Mouse (Mus musculus) intestine, postnatal 0 days (tissue): Measurements from ENCODE around the gene Pin1. TPM values are rescaled to one million over a fixed set of nuclear protein-coding genes. Genes with fewer than 3 reads are reported as not detected.
"Not testable (repeated sequence)": the region's sequence is repeated elsewhere in the genome, so short reads cannot be mapped to it uniquely, and the experiment has no call there.

Source experiments
- ATAC-seq: fragments of 200-750 bp; cut with Nextera tagmentation; 2 replicates; pipeline ENCODE4 v1.8.0; 2017; ENCODE audit warnings: mild to moderate bottlenecking, moderate TSS enrichment, moderate library complexity
- H3K27ac ChIP-seq: fragments of 300-500 bp; sonication (generic); 2 replicates; pipeline ENCODE4 v1.5.1; 2014; ENCODE audit warnings: mild to moderate bottlenecking, low read depth, low read length, moderate library complexity
- H3K27me3 ChIP-seq: fragments of 300-500 bp; sonication (generic); replicated peaks from 2 replicates; pipeline ENCODE4 v1.6.1; 2014; ENCODE audit warnings: low read length, mixed read lengths; ENCODE audit not compliant: control insufficient read depth, insufficient read depth
- H3K36me3 ChIP-seq: fragments of 300-500 bp; sonication (generic); 2 replicates; pipeline ENCODE4 v1.6.1; 2014; ENCODE audit warnings: mild to moderate bottlenecking, moderate library complexity; ENCODE audit not compliant: control insufficient read depth, insufficient read depth
- H3K4me1 ChIP-seq: fragments of 300-500 bp; sonication (generic); replicated peaks from 2 replicates; pipeline ENCODE4 v1.6.1; 2014; ENCODE audit warnings: antibody characterized with exemption, low read length, mixed read lengths; ENCODE audit not compliant: control insufficient read depth, insufficient read depth
- H3K4me2 ChIP-seq: fragments of 300-500 bp; sonication (generic); replicated peaks from 2 replicates; pipeline ENCODE4 v1.6.1; 2014; ENCODE audit warnings: low read depth, mild to moderate bottlenecking, moderate library complexity
- H3K4me3 ChIP-seq: fragments of 300-500 bp; sonication (generic); 2 replicates; pipeline ENCODE4 v1.5.1; 2014; ENCODE audit warnings: low read depth, low read length
- H3K9ac ChIP-seq: fragments of 300-500 bp; sonication (generic); 2 replicates; pipeline ENCODE4 v1.6.1; 2014; ENCODE audit warnings: mild to moderate bottlenecking, low read depth, low read length
- H3K9me3 ChIP-seq: fragments of 300-500 bp; sonication (generic); 2 replicates; pipeline ENCODE4 v1.6.1; 2016; ENCODE audit warnings: mixed run types; ENCODE audit not compliant: control insufficient read depth
- CTCF ChIP-seq: sonication (generic); IDR thresholded peaks from 2 replicates; pipeline ENCODE4 v1.5.1; 2016; ENCODE audit warnings: low read depth, mild to moderate bottlenecking, control low read depth, antibody characterized with exemption, moderate library complexity
- WGBS: fragments of 180-500 bp; shearing (Covaris S2); extraction: QIAGEN DNeasy Blood & Tissue Kit; methylation state at CpG from one replicate; pipeline ENCODE4 v1.1.7; 2014; 5-methylcytosine and 5-hydroxymethylcytosine counted together
- polyA plus RNA-seq: library from polyadenylated mRNA; unstranded; fragments of >200 nt; fragmentation: Nextera tagmentation; extraction: Ambion mirVana; gene quantifications from 2 replicates; pipeline ENCODE4 v1.2.1, GENCODE M21; 2015

Gene Pin1
- polyA plus RNA-seq, 1 experiment from 2014 or later = 27.2 TPM

GRCm38 (mm10) chr9:20680378-20680958 is 28.6 kb downstream of the Pin1 start:
- H3K4me1 ChIP-seq = no peaks in the 10 kb centered on the region
- H3K9ac ChIP-seq = no peak overlapping the region
- WGBS = 82% methylated on average over 9 of the region's 9 CpGs
- H3K4me3 ChIP-seq = no peak overlapping the region
- H3K9me3 ChIP-seq = no peaks in the 10 kb centered on the region
- no peaks in the 10 kb centered on the region for H3K36me3 ChIP-seq
- no peak overlapping the region for H3K27ac ChIP-seq
- TF ChIP-seq CTCF = no peak
- ATAC-seq = no peak
- no peaks in the 10 kb centered on the region for H3K27me3 ChIP-seq
- no peak overlapping the region for H3K4me2 ChIP-seq

- Histone ChIP-seq H3K9ac (no peak overlapping the region), H3K9me3 (no peaks in the 10 kb centered on the region), H3K27ac (no peak overlapping the region), H3K4me3 (no peak overlapping the region), H3K36me3 (no peaks in the 10 kb centered on the region), H3K4me2 (no peak overlapping the region), H3K4me1 (no peaks in the 10 kb centered on the region), H3K27me3 (no peaks in the 10 kb centered on the region)
- no peak for ATAC-seq
- 56% methylated on average over 6 of the region's 7 CpGs for WGBS
- no peak for TF ChIP-seq CTCF
Measured at GRCm38 (mm10) chr9:20681546-20682388, 29.9 kb downstream of the Pin1 start.

- ATAC-seq = no peak
- 69% methylated on average over 2 of the region's 2 CpGs for WGBS
- no peak for TF ChIP-seq CTCF
Measured at GRCm38 (mm10) chr9:20682389-20682722, 30.5 kb downstream of the Pin1 start.

GRCm38 (mm10) chr9:20685081-20685861 is 33.4 kb downstream of the Pin1 start:
- H3K27me3 ChIP-seq = no peaks in the 10 kb centered on the region
- no peak overlapping the region for H3K4me3 ChIP-seq
- WGBS = 58% methylated on average over 17 of the region's 17 CpGs
- TF ChIP-seq CTCF = no peak
- H3K4me2 ChIP-seq = no peak overlapping the region
- no peaks in the 10 kb centered on the region for H3K9me3 ChIP-seq
- H3K36me3 ChIP-seq = no peaks in the 10 kb centered on the region
- ATAC-seq = no peak
- H3K9ac ChIP-seq = no peak overlapping the region
- no peak overlapping the region for H3K27ac ChIP-seq
- H3K4me1 ChIP-seq = no peaks in the 10 kb centered on the region

More at GRCm38 (mm10) chr9:20682389-20682722, 30.5 kb downstream of the Pin1 start:
- H3K4me3 ChIP-seq = no peak overlapping the region
- no peaks in the 10 kb centered on the region for H3K27me3 ChIP-seq
- H3K9ac ChIP-seq = no peak overlapping the region
- H3K9me3 ChIP-seq = no peaks in the 10 kb centered on the region
- H3K27ac ChIP-seq = no peak overlapping the region
- no peaks in the 10 kb centered on the region for H3K36me3 ChIP-seq
- no peaks in the 10 kb centered on the region for H3K4me1 ChIP-seq
- no peak overlapping the region for H3K4me2 ChIP-seq

DNA sequence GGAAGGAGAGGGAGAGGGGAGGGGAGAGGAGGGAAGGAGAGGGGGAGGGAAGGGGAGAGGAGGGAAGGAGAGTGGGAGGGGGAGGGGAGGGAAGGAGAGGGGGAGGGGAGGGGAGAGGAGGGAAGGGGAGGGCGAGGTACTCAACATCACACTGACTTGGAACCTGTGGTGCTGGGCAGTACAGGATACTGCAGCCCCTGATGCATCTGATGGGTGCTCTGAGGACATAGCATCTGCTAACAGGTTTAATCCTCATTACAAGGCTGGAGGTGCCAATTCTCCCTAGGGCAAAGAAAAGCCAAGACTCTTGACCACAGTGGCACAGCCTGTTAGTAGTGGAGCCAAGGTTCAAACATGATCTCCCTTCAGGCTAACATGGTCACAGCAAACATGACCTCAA is 37.5 kb downstream of the Pin1 start:
- no peaks in the 10 kb centered on the region for H3K4me1 ChIP-seq
- no peak overlapping the region for H3K4me3 ChIP-seq
- WGBS = 38% methylated on average over 1 of the region's 1 CpGs
- TF ChIP-seq CTCF = no peak
- no peaks in the 10 kb centered on the region for H3K9me3 ChIP-seq
- ATAC-seq = no peak
- no peak overlapping the region for H3K4me2 ChIP-seq
- H3K36me3 ChIP-seq = no peaks in the 10 kb centered on the region
- no peak overlapping the region for H3K27ac ChIP-seq
- H3K27me3 ChIP-seq = 0 out of 2 replicates have a peak, but pooled peaks cover 5% of the 10 kb centered on the region
- H3K9ac ChIP-seq = no peak overlapping the region

DNA sequence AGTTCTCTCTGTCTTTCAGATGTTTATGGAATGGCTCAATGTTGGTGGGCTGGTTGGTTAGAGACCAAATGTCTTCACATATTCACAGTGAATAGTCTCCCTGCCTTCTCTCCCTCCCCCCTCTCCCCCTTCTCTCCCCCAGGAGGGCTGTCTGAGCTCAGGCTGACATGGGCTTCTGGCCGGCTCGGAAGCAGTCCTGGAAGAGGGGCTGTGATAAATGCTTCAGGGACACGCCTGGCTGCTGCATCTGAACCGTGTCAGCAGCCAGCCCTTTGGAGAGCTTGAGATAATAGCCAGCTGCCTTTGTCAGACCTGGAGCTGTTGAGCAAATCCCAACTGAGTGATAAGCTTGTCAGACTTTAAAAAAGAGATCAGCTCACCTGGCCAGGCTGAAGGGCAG is 38.0 kb downstream of the Pin1 start:
- Histone ChIP-seq H3K27ac (no peak overlapping the region), H3K4me2 (no peak overlapping the region), H3K27me3 (0 out of 2 replicates have a peak, but pooled peaks cover 7% of the 10 kb centered on the region), H3K4me3 (no peak overlapping the region), H3K4me1 (no peaks in the 10 kb centered on the region), H3K9me3 (no peaks in the 10 kb centered on the region), H3K36me3 (no peaks in the 10 kb centered on the region), H3K9ac (no peak overlapping the region)
- WGBS = 6% methylated on average over 4 of the region's 4 CpGs
- no peak for ATAC-seq
- TF ChIP-seq CTCF = no peak

DNA sequence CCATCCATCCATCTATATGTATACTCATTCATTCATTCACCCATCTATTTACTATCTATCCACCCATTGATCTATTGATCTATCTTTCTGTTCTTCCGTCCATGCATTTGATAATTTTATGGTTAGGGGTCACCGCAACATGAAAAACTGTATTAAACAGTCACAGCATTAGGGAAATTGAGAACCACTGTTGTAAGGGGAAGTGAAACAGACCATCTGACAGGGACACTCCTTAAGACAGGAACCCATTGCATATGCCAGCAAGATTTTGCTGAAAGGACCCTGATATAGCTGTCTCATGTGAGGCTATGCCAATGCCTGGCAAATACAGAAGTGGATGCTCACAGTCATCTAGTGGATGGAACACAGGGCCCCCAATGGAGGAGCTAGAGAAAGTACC is 38.6 kb downstream of the Pin1 start:
- H3K27me3 ChIP-seq, H3K4me2 ChIP-seq, ATAC-seq, H3K9me3 ChIP-seq, H3K36me3 ChIP-seq, H3K9ac ChIP-seq, H3K27ac ChIP-seq, H3K4me1 ChIP-seq, H3K4me3 ChIP-seq: not testable (repeated sequence)
- 74% methylated on average over 2 of the region's 2 CpGs for WGBS
